Mouse (Mus musculus) limb, embryonic 13.5 days (tissue): Measurements from ENCODE around the gene Lrrc27. TPM values are rescaled to one million over a fixed set of nuclear protein-coding genes. Genes with fewer than 3 reads are reported as not detected.

Experiments used
- ATAC-seq: fragments of 200-750 bp; cut with Nextera tagmentation; 2 replicates; pipeline ENCODE4 v1.8.0; 2017; ENCODE audit warnings: low read depth, moderate number of reproducible peaks, moderate TSS enrichment; ENCODE audit not compliant: low FRiP score
- H3K27ac ChIP-seq: fragments of 300-500 bp; sonication (generic); 2 replicates; pipeline ENCODE4 v1.5.1; 2015; ENCODE audit warnings: inconsistent platforms, mild to moderate bottlenecking, moderate library complexity
- H3K27me3 ChIP-seq: fragments of 300-500 bp; sonication (generic); 2 replicates; pipeline ENCODE4 v1.6.1; 2015; ENCODE audit warnings: mild to moderate bottlenecking, inconsistent platforms
- H3K36me3 ChIP-seq: fragments of 300-500 bp; sonication (generic); 2 replicates; pipeline ENCODE4 v1.6.1; 2015; ENCODE audit warnings: inconsistent platforms, mild to moderate bottlenecking, moderate library complexity
- H3K4me1 ChIP-seq: fragments of 300-500 bp; sonication (generic); 2 replicates; pipeline ENCODE4 v1.6.1; 2015; ENCODE audit warnings: inconsistent platforms
- H3K4me2 ChIP-seq: fragments of 300-500 bp; sonication (generic); replicated peaks from 2 replicates; pipeline ENCODE4 v1.6.1; 2015; ENCODE audit warnings: inconsistent platforms, mild to moderate bottlenecking, moderate library complexity
- H3K4me3 ChIP-seq: fragments of 300-500 bp; sonication (generic); 2 replicates; pipeline ENCODE4 v1.5.1; 2015; ENCODE audit warnings: moderate library complexity, mild to moderate bottlenecking, inconsistent platforms
- H3K9ac ChIP-seq: fragments of 300-500 bp; sonication (generic); 2 replicates; pipeline ENCODE4 v1.6.1; 2015; ENCODE audit warnings: mild to moderate bottlenecking, inconsistent platforms
- H3K9me3 ChIP-seq: fragments of 300-500 bp; sonication (generic); 2 replicates; pipeline ENCODE4 v1.6.1; 2016; ENCODE audit warnings: inconsistent platforms
- WGBS: fragments of 180-500 bp; shearing (Covaris S2); methylation state at CpG from one replicate; pipeline ENCODE4 v1.1.7; 2015; 5-methylcytosine and 5-hydroxymethylcytosine counted together
- polyA plus RNA-seq: library from polyadenylated mRNA; unstranded; fragments of >200 nt; fragmentation: Nextera tagmentation; extraction: Ambion mirVana; gene quantifications from 2 replicates; pipeline ENCODE4 v1.2.1, GENCODE M21; 2015

The Lrrc27 gene
- polyA plus RNA-seq, 1 experiment from 2014 or later, result 1.8 TPM

DNA sequence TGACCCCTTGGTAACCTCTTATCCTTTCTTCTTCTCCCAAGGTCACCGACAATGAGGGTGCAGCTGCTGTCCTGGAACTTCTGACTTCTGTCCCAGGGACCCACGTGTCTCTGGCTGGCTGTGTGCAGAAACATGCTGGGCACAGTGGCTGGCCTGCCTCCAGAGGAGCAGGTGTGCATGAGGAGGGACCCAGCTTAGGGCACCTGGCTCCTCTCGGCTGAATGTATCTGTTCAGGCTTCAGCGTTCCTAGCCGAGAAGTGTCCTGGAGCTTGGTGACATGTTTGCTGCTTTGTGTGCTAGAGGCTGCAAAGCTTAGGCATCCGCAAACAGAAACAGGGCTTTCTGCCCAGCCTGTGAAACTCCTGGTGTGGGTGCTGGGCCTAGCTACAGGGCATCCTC is 53.6 kb downstream of the Lrrc27 start:
- Histone ChIP-seq H3K4me1 (peaks cover 4% of the 10 kb centered on the region), H3K9me3 (no peaks in the 10 kb centered on the region), H3K27ac (no peak overlapping the region), H3K4me3 (no peak overlapping the region), H3K9ac (no peak overlapping the region), H3K4me2 (no peak overlapping the region), H3K27me3 (no peaks in the 10 kb centered on the region), H3K36me3 (peaks cover 22% of the 10 kb centered on the region)
- no peak for ATAC-seq
- WGBS, result 72% methylated on average over 6 of the region's 6 CpGs

DNA sequence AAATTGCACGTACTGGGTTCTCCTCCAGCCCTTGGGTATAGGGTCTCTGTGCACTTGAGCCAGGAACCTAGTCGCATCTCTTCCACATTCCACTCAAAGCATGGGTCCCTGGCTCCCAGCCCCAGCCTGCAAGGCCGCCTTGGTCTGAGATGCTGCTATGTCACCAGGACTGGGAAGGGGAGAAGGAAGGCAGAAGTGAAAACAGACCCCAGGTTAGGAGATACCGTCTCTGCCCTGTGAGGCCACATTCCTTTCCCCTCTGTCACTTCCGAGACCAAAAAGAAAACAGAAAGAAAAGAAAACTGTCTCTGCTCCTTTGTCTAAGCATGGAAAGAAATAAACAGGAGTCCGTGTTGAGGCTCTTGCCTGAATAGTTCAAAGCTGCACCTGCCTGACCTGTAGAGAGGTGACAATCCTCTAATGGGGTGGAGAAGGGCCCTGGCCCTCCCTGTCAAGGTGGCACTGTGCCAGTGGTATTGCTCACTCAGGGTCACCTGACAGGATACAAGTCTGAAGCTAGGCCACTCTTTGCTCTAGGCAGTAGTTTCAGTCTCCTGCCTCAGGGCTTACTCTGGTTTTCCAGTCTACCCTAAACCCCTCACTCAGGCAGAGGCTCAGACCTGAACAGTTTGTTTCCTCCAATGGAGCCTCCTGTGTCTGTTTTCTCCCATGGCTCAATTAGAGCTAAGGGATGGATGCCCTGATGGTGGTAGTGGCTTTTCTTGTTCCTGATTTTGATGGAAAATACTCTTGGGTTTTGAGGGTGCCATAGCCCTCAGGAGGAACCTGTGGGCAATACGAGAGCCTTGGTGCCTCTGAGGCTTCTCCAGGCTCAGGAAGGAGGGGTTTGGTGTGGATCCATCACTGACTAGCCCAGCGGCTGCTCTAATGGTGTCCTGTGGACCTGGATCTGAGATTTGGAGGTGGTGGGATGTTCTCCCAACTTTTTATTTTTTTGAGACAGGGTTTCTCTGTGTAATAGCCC is 54.4 kb downstream of the Lrrc27 start:
- H3K9me3 ChIP-seq, result no peaks in the 10 kb centered on the region
- peaks cover 17% of the 10 kb centered on the region for H3K36me3 ChIP-seq
- H3K4me1 ChIP-seq, result peaks cover 8% of the 10 kb centered on the region
- no peaks in the 10 kb centered on the region for H3K27me3 ChIP-seq
- WGBS, result 70% methylated on average over 8 of the region's 8 CpGs
- ATAC-seq, result no peak
- no peak overlapping the region for H3K9ac ChIP-seq
- H3K4me2 ChIP-seq, result no peak overlapping the region
- no peak overlapping the region for H3K27ac ChIP-seq
- H3K4me3 ChIP-seq, result no peak overlapping the region

DNA sequence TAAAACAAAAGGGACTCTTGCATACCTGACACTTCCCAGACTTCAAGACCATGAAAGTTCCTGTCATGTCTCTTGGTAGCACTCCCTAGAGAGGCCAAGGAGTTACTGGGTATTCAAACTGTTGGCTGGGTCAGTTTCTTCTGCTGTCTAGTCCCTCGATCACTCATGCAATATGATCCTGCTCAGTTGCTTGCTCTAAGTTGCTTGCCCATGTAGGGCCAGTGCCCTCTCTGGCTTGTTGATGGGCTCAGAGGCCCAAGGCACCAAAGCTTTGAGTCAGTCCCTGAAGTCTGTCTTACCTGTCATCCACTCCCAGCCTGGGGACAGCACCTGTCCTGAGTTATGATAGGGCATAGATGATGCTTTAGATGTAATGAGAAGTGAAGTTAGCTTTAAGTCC is 58.0 kb downstream of the Lrrc27 start:
- Histone ChIP-seq H3K27ac (no peak overlapping the region), H3K4me2 (no peak overlapping the region), H3K27me3 (no peaks in the 10 kb centered on the region), H3K4me1 (peaks cover 23% of the 10 kb centered on the region), H3K9ac (no peak overlapping the region), H3K36me3 (peaks cover 17% of the 10 kb centered on the region), H3K4me3 (no peak overlapping the region), H3K9me3 (no peaks in the 10 kb centered on the region)
- 71% methylated on average over 1 of the region's 1 CpGs for WGBS
- ATAC-seq, result no peak

DNA sequence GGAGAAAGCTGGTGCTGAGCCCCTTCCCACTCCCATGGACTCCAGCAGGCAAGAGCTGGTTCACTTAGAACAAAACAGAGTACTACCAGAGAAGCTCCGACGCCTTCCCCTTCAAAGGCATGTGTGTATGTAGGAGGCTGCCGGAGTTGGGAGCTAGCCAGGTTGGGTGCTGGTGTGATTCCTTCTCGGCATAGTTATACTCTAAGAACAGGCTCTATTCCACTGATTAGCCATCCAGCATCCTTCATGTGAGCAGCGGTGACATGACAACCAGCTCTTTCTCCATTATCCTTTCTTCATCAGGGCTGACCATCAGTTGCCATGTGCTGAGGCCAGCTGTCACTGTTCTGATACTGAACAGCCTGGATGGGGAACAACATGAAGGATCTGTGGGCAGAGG is 59.1 kb downstream of the Lrrc27 start:
- WGBS, result 73% methylated on average over 5 of the region's 5 CpGs
- ATAC-seq, result no peak
- no peaks in the 10 kb centered on the region for H3K27me3 ChIP-seq
- no peaks in the 10 kb centered on the region for H3K9me3 ChIP-seq
- no peak overlapping the region for H3K9ac ChIP-seq
- no peak overlapping the region for H3K4me2 ChIP-seq
- H3K4me3 ChIP-seq, result no peak overlapping the region
- peaks cover 23% of the 10 kb centered on the region for H3K4me1 ChIP-seq
- no peak overlapping the region for H3K27ac ChIP-seq
- H3K36me3 ChIP-seq, result peaks cover 17% of the 10 kb centered on the region

DNA sequence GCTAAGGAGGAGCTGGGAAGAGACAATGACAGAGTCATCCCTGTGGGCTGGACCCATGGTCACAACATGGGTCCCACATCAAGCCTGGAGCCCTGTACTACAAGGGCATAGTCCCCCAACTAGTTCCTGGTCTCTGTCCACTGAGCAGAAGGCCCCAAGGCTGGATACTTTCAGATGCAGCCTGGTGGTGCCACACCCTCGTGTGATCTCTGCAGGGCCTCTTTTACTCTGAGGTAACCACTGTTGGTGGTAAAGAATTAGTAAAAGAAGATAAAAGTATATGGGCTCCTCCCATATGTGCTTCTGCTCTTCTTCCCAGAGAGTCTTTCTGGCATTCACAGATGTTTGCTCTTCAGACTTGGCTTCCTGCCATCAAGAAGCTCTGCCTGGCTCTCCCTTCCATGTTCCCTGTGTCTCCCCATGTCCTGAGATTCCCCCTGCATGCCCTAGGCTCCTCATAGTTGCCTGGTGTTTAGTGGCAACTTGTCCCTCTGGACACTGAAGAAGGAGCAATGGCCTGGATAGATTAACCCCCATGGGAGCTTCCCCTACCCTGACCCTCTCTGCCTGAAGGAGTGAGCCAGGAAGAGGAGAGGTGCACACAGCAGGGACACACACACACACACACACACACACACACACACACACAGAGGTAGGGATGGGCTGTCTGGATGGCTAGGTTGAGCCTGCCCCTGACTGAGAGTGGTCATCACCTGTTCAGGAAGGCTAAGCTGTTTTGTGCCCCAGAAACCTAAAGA is 60.0 kb downstream of the Lrrc27 start:
- ATAC-seq, result peak; percentile 28
- Histone ChIP-seq H3K4me2 (no peak overlapping the region), H3K9ac (no peak overlapping the region), H3K27ac (peak overlapping the region; percentile 39; the same call in 1 of the 2 replicates), H3K36me3 (peaks cover 16% of the 10 kb centered on the region), H3K4me1 (peaks cover 23% of the 10 kb centered on the region), H3K27me3 (no peaks in the 10 kb centered on the region), H3K9me3 (no peaks in the 10 kb centered on the region), H3K4me3 (no peak overlapping the region)
- WGBS, result 32% methylated on average over 1 of the region's 1 CpGs

DNA sequence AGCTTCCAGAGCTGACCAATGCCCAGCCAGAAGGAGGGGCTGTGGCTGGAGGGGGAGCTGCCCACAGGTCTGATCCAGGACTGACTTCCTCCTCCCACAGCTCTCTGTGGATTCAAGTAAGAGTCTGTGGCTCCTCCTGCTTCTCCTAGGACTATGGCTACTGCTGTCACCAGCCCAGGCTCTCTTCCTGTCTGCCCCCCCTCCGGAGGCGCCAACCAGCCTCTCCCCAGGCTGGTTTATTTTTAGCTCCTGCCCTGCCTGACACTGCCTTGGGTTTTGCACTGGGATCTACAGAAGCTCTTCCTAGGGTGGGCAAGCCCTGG is 60.6 kb downstream of the Lrrc27 start:
- Histone ChIP-seq H3K4me1 (peaks cover 23% of the 10 kb centered on the region), H3K4me3 (no peak overlapping the region), H3K9me3 (no peaks in the 10 kb centered on the region), H3K36me3 (peaks cover 10% of the 10 kb centered on the region), H3K27me3 (no peaks in the 10 kb centered on the region), H3K9ac (no peak overlapping the region), H3K4me2 (no peak overlapping the region), H3K27ac (no peak overlapping the region)
- peak; percentile 49; the same call in 1 of the 2 replicates for ATAC-seq
- WGBS, result 53% methylated on average over 2 of the region's 2 CpGs

DNA sequence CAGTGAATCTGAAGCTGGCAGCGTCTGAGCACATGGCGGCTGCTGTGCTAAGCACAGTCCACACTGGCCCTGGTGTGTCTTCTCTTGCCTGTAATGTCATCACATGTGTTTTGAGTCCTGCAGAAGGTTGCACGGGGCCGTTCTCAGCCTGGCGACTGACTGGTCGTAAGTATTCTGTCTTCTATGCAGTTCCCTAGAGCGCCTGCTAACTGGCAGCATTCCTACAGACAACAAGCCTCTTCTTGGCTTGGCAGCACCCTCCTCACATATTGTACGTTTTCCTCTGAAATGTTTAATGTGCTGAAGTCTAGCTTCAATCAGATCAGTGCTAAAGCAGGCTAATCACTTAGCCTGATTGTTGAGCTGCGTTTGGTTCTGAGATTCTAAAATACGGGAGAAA is 62.8 kb downstream of the Lrrc27 start:
- 52% methylated on average over 10 of the region's 10 CpGs for WGBS
- no peaks in the 10 kb centered on the region for H3K27me3 ChIP-seq
- no peaks in the 10 kb centered on the region for H3K9me3 ChIP-seq
- H3K4me3 ChIP-seq, result no peak overlapping the region
- no peak for ATAC-seq
- no peaks in the 10 kb centered on the region for H3K36me3 ChIP-seq
- H3K9ac ChIP-seq, result no peak overlapping the region
- H3K4me2 ChIP-seq, result no peak overlapping the region
- no peak overlapping the region for H3K27ac ChIP-seq
- peaks cover 30% of the 10 kb centered on the region for H3K4me1 ChIP-seq

DNA sequence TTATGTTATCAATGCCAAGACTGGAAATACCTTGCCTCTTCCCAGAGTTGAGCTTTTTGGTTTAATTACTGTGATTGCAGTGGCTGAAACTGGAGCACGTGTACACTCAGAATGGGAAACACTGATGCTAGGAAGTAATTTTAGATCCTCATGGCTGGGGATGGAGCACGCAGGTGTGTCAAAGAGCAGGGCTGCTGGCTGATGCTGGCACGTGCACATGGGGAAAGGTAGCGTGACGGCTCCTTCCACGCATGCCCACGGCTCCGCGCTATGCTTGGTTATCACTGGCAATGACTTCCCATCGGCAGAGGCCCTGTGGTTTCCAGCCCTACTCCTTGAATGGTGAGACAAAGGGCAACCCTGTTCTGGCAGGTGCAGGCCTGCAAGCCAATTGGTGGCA is 63.4 kb downstream of the Lrrc27 start:
- Histone ChIP-seq H3K4me1 (peaks cover 30% of the 10 kb centered on the region), H3K36me3 (no peaks in the 10 kb centered on the region), H3K9ac (no peak overlapping the region), H3K27ac (no peak overlapping the region), H3K4me2 (no peak overlapping the region), H3K4me3 (no peak overlapping the region), H3K27me3 (no peaks in the 10 kb centered on the region), H3K9me3 (no peaks in the 10 kb centered on the region)
- WGBS, result 85% methylated on average over 10 of the region's 10 CpGs
- no peak for ATAC-seq

DNA sequence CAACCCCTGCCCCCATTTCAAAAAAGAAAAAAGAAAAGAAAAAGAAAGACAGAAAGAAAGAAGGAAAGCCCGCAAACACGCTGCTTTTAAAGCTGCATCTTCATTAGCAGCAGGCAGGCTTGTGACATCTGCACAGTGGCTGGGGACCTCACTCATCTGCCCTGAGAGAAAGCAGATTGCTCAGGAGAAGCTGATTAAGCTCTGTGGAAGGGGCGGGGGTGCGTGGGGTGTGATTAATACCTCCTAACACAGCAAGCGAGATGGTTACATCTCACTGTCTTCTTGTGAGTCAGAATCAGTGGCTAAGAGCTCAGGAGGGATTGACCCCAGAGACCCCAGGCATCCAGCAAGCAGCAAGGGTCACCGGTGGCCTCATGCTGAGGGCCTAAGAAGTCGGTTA is 64.7 kb downstream of the Lrrc27 start:
- no peaks in the 10 kb centered on the region for H3K27me3 ChIP-seq
- H3K36me3 ChIP-seq, result no peaks in the 10 kb centered on the region
- 84% methylated on average over 7 of the region's 7 CpGs for WGBS
- no peaks in the 10 kb centered on the region for H3K9me3 ChIP-seq
- H3K27ac ChIP-seq, result no peak overlapping the region
- no peak for ATAC-seq
- H3K4me1 ChIP-seq, result peaks cover 23% of the 10 kb centered on the region
- H3K4me2 ChIP-seq, result no peak overlapping the region
- no peak overlapping the region for H3K9ac ChIP-seq
- no peak overlapping the region for H3K4me3 ChIP-seq

DNA sequence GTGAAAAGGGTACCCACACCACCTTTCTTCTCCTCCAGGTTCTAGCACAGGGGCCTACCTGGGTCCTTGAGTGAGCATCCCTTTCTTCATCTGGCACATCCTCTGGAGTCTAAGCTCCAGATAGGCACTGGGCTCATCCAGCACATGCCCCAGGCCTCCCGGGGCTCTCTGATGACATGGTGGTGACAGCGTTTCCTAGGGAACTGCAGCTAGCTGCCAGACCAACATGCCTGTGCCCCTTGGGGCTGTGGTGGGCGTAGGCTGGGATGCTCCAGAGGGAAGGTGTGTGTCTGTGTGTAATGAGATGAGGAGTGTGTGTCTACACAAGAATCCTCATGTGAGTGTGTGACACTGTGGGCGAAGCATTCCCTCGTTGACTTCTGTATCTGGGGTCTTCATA is 66.8 kb downstream of the Lrrc27 start:
- no peak overlapping the region for H3K4me3 ChIP-seq
- no peak overlapping the region for H3K27ac ChIP-seq
- H3K9ac ChIP-seq, result no peak overlapping the region
- no peaks in the 10 kb centered on the region for H3K9me3 ChIP-seq
- no peaks in the 10 kb centered on the region for H3K36me3 ChIP-seq
- no peaks in the 10 kb centered on the region for H3K27me3 ChIP-seq
- 86% methylated on average over 5 of the region's 5 CpGs for WGBS
- peaks cover 20% of the 10 kb centered on the region; the same call in 1 of the 2 replicates for H3K4me1 ChIP-seq
- H3K4me2 ChIP-seq, result no peak overlapping the region
- ATAC-seq, result no peak

DNA sequence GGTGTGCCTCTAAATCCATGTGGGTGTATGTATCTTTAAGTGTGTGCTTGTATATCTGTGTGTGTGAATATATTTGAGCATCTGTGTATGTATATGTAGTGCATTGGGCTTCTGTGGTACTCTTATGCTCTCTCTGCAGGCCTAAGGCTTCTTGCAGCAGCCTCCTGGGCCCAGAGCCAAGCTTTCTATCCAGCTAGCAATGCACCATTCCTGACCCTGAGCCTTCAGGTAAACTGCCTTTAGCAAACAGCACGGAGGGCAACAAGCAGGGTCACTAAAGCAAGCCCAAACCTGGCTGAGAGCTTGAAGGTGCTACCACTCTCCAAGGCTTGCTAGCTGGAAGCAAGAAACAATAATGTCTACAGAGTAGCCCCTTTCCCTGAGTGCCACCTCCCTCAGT is 67.3 kb downstream of the Lrrc27 start:
- H3K4me1 ChIP-seq, result peaks cover 20% of the 10 kb centered on the region; the same call in 1 of the 2 replicates
- no peak overlapping the region; the same call in 1 of the 2 replicates for H3K9ac ChIP-seq
- no peak overlapping the region for H3K4me2 ChIP-seq
- 77% methylated on average over 1 of the region's 1 CpGs for WGBS
- no peak overlapping the region for H3K4me3 ChIP-seq
- H3K27ac ChIP-seq, result no peak overlapping the region
- no peak for ATAC-seq
- no peaks in the 10 kb centered on the region for H3K9me3 ChIP-seq
- no peaks in the 10 kb centered on the region for H3K27me3 ChIP-seq
- H3K36me3 ChIP-seq, result no peaks in the 10 kb centered on the region

DNA sequence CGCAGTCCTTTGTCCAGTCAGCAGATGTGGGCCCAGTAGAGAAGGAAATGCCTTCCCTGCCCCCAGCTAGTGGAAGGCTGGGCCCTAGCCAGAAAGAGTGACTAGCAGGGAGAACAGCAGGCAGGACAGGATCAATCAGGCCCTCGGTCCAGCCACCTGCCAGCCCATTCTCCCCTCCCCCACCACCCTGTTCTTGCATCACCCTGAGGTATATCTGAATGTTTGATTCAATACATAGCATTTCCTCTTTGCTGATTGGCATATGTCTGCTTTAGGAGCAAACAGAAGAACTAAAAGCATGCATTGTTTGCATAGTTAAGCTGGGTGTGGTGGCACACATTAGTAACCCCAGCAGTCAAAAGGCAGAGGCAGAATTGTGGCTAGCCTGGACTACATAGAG is 68.4 kb downstream of the Lrrc27 start:
- 32% methylated on average over 2 of the region's 2 CpGs for WGBS
- Histone ChIP-seq H3K27ac (no peak overlapping the region), H3K36me3 (no peaks in the 10 kb centered on the region), H3K4me1 (peaks cover 16% of the 10 kb centered on the region; the same call in 1 of the 2 replicates), H3K9me3 (no peaks in the 10 kb centered on the region), H3K4me3 (no peak overlapping the region), H3K27me3 (no peaks in the 10 kb centered on the region), H3K9ac (no peak overlapping the region), H3K4me2 (no peak overlapping the region)
- ATAC-seq, result no peak
